Mouse (Mus musculus): ENCODE results near the gene Myzap. TPM values are rescaled to one million over a fixed set of nuclear protein-coding genes. Genes with fewer than 3 reads are reported as not detected.

Gene Myzap
- polyA plus RNA-seq (2017; shearing (Covaris generic)) = 1.1 TPM

DNA sequence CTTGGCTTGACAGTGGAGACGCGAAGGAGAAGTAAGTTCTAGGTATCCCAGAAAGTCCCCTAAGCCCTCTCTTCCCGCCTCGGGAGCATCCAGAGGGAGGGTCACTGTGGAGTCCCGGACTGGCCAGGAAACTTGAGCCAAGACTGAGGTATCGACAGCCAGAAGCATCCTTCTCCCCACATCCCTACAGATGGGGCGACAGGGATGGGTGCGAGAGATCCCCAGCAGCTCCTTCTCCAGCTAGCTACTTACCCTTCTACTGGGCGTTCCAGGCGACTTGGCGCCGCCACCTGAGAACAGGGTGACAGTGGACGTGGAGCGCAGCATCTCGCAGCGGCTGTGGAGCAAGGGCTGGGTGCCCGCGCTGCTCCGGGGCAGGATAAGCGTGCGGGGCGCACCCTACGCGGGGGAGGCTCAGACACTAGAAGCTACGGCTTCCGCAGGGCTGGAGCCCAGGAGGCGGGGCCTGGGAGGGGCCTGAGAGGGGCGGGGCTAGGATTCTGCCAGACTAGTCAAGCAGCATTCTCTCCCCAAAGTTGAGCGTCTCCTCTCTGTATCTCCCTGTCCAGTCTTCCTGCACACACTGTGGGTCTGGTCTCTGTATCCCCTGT lies at the start of gene Myzap:
Gene Myzap, minus strand, starts transcription at position 423 of the 611 bp plus-strand sequence.

DNA sequence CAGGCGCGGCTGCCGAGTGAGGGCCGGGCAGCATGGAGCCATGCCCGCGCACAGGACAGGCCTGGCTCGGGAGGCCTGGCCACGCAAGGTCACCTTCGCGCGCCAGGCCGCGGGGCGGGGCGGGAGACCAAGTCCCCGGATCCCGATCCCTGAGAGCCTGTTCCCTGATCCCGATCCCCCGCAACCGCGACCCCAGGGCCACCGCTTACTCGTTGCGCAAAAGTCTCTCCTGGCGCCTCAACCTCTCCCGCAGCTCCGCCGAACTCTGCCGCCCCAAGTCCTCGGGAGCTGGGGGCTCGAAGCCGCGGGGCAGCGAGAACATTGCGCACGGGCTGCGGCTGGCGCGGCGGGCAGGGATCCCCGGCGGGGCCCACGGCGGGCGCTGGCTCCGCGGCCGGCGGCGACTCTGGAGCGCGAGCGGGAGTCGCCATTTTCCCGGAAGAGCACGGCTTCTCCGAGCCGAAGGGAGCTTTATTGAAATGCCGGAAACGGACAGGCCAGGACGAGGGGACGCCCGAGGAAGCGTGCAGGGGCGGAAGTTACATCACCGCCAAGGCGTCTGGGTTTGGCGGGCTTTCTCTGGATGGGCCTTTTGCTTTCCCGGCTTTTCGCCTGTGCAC lies 106.6 kb downstream of the Myzap start, which contains the start of gene Polr2m:
Gene Polr2m, minus strand, starts transcription at position 461 of the 620 bp plus-strand sequence.

Other genes starting within 250 kb of the Myzap start
- gene Polr2m, start 106.4 kb downstream of the Myzap start, polyA plus RNA-seq (2017; shearing (Covaris generic)) = 209 TPM
- gene Cgnl1, start 179.2 kb upstream of the Myzap start, polyA plus RNA-seq (2017; shearing (Covaris generic)) = not detected

Measured in naive thymus-derived CD4-positive, alpha-beta T cell, adult 5 months (primary cell).